Mouse (Mus musculus) forebrain, embryonic 10.5 days (tissue): ENCODE data around the gene Mettl14. TPM values are rescaled to one million over a fixed set of nuclear protein-coding genes. Genes with fewer than 3 reads are reported as not detected.
"Not testable (repeated sequence)": the region's sequence is repeated elsewhere in the genome, so short reads cannot be mapped to it uniquely, and the experiment has no call there.

ENCODE experiments used
- DNase-seq: peaks from one replicate; pipeline ENCODE4 v3.0.0-alpha.2; 2017; ENCODE audit warnings: low spot score; ENCODE audit errors: extremely low spot score
- H3K27ac ChIP-seq: fragments of 300-500 bp; sonication (generic); 2 replicates; pipeline ENCODE4 v1.5.1; 2016; ENCODE audit warnings: mild to moderate bottlenecking
- H3K27me3 ChIP-seq: fragments of 300-500 bp; sonication (generic); 2 replicates; pipeline ENCODE4 v1.6.1; 2016; ENCODE audit warnings: mild to moderate bottlenecking; ENCODE audit not compliant: poor library complexity, severe bottlenecking
- H3K36me3 ChIP-seq: fragments of 300-500 bp; sonication (generic); replicated peaks from 2 replicates; pipeline ENCODE4 v1.6.1; 2016; ENCODE audit warnings: mild to moderate bottlenecking, moderate library complexity
- H3K4me1 ChIP-seq: fragments of 300-500 bp; sonication (generic); 2 replicates; pipeline ENCODE4 v1.6.1; 2016
- H3K4me3 ChIP-seq: fragments of 300-500 bp; sonication (generic); 2 replicates; pipeline ENCODE4 v1.5.1; 2016; ENCODE audit warnings: mild to moderate bottlenecking, moderate library complexity
- H3K9me3 ChIP-seq: fragments of 300-500 bp; sonication (generic); 2 replicates; pipeline ENCODE4 v1.6.1; 2016; ENCODE audit warnings: mild to moderate bottlenecking, moderate library complexity
- WGBS: fragments of 180-500 bp; shearing (Covaris S2); methylation state at CpG from one replicate; pipeline ENCODE4 v1.1.7; 2016; 5-methylcytosine and 5-hydroxymethylcytosine counted together
- polyA plus RNA-seq: library from polyadenylated mRNA; unstranded; fragments of >200 nt; fragmentation: Nextera tagmentation; extraction: Ambion mirVana; gene quantifications from 2 replicates; pipeline ENCODE4 v1.2.1, GENCODE M21; 2016

Gene Mettl14
- polyA plus RNA-seq, 1 experiment from 2014 or later, result 37.1 TPM

DNA sequence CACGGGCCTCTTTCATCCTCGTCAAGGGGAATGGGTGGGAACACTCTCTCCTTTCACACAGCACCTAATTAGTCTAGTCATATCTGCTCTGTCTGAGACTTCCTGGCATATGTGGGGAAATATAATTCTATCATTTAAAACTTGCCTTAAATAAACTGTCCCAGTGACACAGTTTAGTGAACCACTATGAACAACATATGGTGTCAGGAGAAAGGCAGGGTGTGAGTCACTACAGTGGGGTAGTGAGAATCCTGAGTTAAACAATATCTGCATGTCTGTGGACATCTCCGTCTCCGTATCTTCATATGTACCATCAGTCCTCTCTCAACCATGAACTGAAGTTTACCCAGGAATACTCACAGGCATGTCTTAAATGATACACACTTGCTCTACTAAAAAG, 5.3 kb upstream of the Mettl14 start:
- no peak overlapping the region for H3K4me3 ChIP-seq
- H3K9me3 ChIP-seq, result no peaks in the 10 kb centered on the region
- H3K4me1 ChIP-seq, result no peaks in the 10 kb centered on the region
- no peaks in the 10 kb centered on the region for H3K27me3 ChIP-seq
- H3K27ac ChIP-seq, result no peak overlapping the region
- WGBS, result 82% methylated on average over 4 of the region's 4 CpGs
- no peaks in the 10 kb centered on the region for H3K36me3 ChIP-seq
- no peak for DNase-seq

DNA sequence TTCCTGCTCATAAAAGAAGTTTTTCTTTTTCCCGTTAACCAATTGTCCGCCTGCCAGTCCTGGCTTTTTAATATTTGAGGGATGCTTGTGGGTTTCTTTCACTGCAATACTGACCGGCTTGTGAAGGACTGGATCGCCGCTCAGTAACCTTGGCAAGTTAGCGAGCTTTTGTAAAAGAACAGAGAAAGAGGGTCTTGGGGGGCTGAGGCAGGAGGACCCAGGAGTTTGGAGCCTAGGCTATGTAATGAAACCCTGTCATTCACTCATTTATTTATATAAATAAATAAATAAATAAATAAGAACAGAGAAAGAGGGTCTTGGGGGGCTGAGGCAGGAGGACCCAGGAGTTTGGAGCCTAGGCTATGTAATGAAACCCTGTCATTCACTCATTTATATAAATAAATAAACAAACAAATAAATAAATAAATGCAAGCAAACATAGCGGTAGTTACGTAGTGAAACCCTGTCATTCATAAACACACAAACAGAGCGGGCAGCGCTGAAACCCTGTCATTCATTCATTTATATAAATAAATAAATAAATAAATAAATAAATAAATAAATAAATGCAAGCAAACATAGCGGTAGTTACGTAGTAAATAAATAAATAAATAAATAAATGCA, 361 bp upstream of the Mettl14 start:
- H3K4me1 ChIP-seq, result peaks cover 18% of the 10 kb centered on the region
- H3K36me3 ChIP-seq, H3K27me3 ChIP-seq, H3K9me3 ChIP-seq, DNase-seq: not testable (repeated sequence)
- peak overlapping the region; percentile 80 for H3K4me3 ChIP-seq
- WGBS, result 16% methylated on average over 12 of the region's 12 CpGs
- H3K27ac ChIP-seq, result peak overlapping the region; percentile 96

DNA sequence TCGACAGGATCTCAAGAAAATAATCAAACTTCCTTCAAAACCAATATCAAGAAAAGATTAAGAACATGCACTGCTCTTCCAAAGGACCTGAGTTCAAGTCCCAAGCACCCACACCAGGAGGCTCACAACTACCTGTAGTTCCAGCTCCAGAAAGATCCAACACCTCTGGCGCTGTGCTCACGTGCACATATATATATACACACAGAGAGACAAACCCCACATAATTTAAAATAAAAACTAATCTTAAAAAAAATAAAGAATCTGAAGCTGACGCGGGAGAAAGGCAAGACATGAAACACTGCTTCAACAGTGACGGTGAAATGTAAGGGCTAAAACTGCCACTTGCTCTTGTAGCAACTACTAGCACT, 806 bp downstream of the Mettl14 start:
- H3K9me3 ChIP-seq, result no peaks in the 10 kb centered on the region
- 14% methylated on average over 6 of the region's 6 CpGs for WGBS
- peak overlapping the region; percentile 96 for H3K27ac ChIP-seq
- H3K4me3 ChIP-seq, result peak overlapping the region; percentile 80
- no peaks in the 10 kb centered on the region for H3K27me3 ChIP-seq
- no peak for DNase-seq
- H3K4me1 ChIP-seq, result peaks cover 18% of the 10 kb centered on the region
- H3K36me3 ChIP-seq, result peaks cover 19% of the 10 kb centered on the region

DNA sequence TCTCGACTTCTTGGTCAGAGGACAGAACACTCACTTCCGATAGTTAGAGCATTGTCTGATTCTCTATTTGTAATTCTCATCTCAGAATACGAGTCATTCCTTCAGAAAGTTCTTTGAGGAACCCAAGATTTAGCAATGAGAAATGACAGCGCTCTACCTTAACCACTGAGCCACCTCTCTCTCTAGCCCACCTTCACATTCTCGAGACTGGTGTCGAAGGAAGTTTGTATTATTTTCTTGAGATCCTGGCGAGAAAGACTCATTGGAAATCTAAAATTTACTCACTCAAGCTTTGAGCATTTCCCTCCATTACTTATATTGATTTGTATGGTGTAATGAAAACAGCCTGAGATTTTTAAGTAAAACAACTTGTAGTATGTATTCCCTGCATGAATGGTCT, 1.5 kb downstream of the Mettl14 start:
- DNase-seq, result no peak
- Histone ChIP-seq H3K4me3 (peak overlapping the region; percentile 80), H3K4me1 (peaks cover 18% of the 10 kb centered on the region), H3K36me3 (peaks cover 26% of the 10 kb centered on the region), H3K27me3 (no peaks in the 10 kb centered on the region), H3K27ac (no peak overlapping the region), H3K9me3 (no peaks in the 10 kb centered on the region)
- 93% methylated on average over 7 of the region's 7 CpGs for WGBS

DNA sequence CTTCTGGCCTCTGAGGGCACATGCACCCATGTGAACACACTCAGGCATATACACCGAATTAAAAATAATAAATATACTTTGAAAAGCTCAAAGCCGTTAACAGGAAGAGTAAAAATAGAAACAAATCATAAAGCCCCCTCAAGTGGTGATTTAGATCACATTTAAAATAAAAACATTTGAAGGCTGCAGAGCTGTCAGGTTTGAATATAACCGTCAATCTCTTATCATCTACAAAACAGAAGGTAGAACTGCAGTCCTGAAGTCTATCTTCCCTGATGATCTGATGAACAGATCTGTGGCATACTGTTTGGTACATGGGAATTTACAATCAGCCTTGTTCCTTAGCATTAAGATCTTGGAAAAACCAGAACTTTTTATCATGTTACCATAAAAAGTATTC, 9.3 kb downstream of the Mettl14 start:
- H3K4me3 ChIP-seq, result no peak overlapping the region
- no peaks in the 10 kb centered on the region for H3K27me3 ChIP-seq
- DNase-seq, result no peak
- 96% methylated on average over 3 of the region's 3 CpGs for WGBS
- no peaks in the 10 kb centered on the region for H3K9me3 ChIP-seq
- no peaks in the 10 kb centered on the region for H3K4me1 ChIP-seq
- peaks cover 78% of the 10 kb centered on the region for H3K36me3 ChIP-seq
- no peak overlapping the region for H3K27ac ChIP-seq

DNA sequence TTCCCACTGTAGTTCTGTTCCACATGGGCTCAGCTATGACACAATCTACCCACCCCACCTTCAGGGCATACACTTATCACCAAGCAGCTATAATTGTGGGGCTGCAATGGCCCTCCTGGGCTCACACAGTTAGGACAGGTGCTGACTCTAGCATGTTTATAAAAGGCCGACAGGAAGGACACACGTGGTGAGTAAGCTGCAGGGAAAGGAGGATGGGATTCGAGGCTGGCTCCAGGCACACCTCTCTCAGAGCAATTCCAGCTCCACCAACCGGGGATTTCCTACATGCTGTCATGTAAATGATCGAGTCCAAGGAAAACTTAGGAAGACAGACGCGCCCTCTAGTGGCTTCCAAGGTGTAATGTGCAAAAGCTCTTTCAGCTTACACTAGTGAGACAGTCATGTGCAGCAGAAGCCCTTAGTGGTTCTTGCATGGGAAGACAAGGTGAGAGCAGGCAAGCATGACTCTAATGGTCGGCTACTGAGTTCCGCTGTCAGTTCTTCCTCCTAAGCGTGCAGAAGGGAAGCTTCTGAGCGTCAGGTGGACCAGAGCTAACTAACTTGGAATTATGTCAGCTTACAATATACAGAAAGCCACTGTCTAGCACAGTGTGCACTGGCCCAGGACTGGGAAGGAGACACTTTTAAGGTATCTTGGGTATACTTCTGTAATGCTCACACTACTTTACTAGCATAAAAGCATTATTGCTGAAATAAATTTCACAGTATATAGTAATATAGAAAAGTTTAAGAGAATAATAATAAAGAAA, 14.0 kb downstream of the Mettl14 start:
- peaks cover 83% of the 10 kb centered on the region for H3K36me3 ChIP-seq
- WGBS, result 40% methylated on average over 11 of the region's 11 CpGs

DNA sequence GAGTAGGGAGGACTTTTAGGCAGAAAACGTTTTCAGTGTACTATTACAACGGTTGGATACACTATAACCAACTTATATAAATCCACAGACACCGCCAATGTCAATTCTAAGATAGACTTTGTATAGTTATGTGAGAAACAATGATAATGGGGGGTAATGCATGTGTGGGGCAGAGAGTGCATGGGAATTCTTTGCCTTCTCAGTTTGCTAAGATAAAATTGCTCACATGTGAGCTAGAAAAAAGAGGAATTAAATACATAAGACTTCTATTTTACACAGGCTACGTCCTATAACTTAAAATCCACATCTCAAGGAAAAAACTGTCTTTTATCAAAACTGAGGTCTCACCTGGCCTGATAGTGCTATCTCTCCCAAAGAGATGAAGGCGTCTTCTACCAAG, 15.0 kb downstream of the Mettl14 start:
- peaks cover 82% of the 10 kb centered on the region for H3K36me3 ChIP-seq
- DNase-seq, result no peak

More for the DNA sequence above, 14.0 kb downstream of the Mettl14 start:
- peak; percentile 61 for DNase-seq
- Histone ChIP-seq H3K27me3 (no peaks in the 10 kb centered on the region), H3K4me3 (no peak overlapping the region), H3K9me3 (no peaks in the 10 kb centered on the region), H3K27ac (no peak overlapping the region), H3K4me1 (no peaks in the 10 kb centered on the region)

DNA sequence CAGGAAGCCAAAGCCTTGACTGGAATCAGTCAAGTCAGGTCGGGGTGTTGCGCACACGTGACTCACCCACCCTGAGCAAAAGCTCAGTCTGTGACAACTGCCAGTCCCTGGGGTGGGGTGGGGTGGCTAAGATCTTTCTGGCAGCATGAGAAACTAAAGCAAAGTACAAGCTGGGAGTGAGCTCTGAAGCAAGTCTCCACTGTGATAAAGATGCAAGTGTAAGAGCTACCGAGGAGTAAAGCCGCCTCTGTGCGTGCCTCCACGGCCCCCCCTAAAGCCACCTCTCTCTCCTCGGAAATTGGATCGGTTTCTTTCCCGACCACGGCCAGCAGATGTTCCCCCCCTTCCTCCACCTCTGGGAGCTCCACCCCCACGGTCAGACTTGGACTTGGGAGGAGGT, 16.7 kb downstream of the Mettl14 start:
- no peaks in the 10 kb centered on the region for H3K9me3 ChIP-seq
- no peak overlapping the region for H3K4me3 ChIP-seq
- 92% methylated on average over 12 of the region's 12 CpGs for WGBS
- H3K36me3 ChIP-seq, result peaks cover 80% of the 10 kb centered on the region
- no peak overlapping the region for H3K27ac ChIP-seq
- H3K27me3 ChIP-seq, result no peaks in the 10 kb centered on the region
- H3K4me1 ChIP-seq, result no peaks in the 10 kb centered on the region
- no peak for DNase-seq

More for the DNA sequence above, 15.0 kb downstream of the Mettl14 start:
- no peak overlapping the region for H3K4me3 ChIP-seq
- no peaks in the 10 kb centered on the region for H3K9me3 ChIP-seq
- 93% methylated on average over 5 of the region's 5 CpGs for WGBS
- no peaks in the 10 kb centered on the region for H3K4me1 ChIP-seq
- H3K27me3 ChIP-seq, result no peaks in the 10 kb centered on the region
- H3K27ac ChIP-seq, result no peak overlapping the region

DNA sequence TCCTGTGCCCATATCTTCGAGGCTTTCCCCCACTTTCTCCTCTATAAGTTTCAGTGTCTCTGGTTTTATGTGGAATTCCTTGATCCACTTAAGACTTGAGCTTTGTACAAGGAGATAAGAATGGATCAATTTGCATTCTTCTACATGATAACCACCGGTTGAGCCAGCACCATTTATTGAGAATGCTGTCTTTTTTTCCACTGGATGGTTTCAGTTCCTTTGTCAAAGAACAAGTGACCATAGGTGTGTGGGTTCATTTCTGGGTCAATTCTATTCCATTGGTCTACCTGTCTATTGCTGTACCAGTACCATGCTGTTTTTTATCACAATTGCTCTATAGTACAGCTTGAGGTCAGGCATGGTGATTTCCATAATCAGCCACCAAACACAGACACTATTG, 19.1 kb downstream of the Mettl14 start:
- not testable (repeated sequence) for H3K4me3 ChIP-seq, H3K27ac ChIP-seq, H3K27me3 ChIP-seq, DNase-seq, H3K4me1 ChIP-seq, H3K9me3 ChIP-seq
- peaks cover 74% of the 10 kb centered on the region for H3K36me3 ChIP-seq
- WGBS, result 90% methylated on average over 2 of the region's 2 CpGs

DNA sequence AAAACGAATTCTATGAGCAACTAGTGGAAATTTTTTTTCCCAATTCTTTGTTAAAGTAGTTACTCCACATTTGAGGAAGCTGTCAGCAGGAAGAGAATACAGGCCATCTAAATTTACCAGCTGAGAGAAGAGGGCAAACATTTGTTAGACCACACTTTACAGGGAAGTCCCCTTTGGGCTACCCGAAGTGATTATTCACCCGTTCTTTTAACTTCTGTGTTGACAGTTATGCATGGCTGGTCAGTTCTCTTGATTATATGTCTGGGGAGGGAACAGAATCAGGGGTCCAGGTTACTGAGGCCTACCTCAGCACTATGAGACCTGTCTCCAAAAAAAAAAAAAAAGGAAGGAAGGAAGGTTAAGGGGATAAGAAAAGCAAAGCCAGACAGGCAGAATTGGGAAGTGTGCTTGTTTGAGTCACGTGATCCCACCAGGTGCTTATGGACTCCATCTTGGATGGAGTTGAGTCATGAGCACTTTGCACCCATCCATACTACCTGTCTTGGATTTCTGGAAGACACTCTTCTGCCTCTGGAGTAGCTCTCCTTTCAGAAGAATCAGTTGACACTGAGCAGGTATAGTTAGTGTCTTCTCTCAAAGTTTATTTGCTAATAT, 29.4 kb downstream of the Mettl14 start:
- Histone ChIP-seq H3K4me3 (no peak overlapping the region), H3K27me3 (no peaks in the 10 kb centered on the region), H3K27ac (no peak overlapping the region), H3K4me1 (no peaks in the 10 kb centered on the region), H3K36me3 (peaks cover 3% of the 10 kb centered on the region), H3K9me3 (no peaks in the 10 kb centered on the region)
- DNase-seq, result no peak
- 86% methylated on average over 4 of the region's 4 CpGs for WGBS

DNA sequence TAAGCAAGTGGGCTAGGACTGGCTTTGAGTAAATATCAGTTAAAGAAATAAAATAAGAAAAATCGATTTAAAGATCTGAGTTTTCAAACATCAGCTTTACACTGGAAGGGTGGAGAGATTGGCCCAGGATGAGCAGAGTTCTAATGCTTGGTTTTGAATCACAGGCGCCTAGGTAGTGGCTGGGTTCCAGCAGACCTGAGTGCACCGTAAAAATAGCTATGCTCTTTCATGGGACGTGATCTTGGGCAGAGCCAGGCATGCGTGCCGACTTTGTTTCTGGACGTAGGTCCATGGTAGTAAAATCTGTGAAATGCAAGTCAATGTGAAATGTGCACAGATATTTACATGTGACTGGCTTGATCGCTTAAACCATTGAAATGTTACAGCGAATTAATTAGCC, 31.5 kb downstream of the Mettl14 start:
- no peaks in the 10 kb centered on the region for H3K36me3 ChIP-seq
- no peaks in the 10 kb centered on the region for H3K4me1 ChIP-seq
- DNase-seq, result no peak
- no peaks in the 10 kb centered on the region for H3K27me3 ChIP-seq
- 92% methylated on average over 9 of the region's 9 CpGs for WGBS
- no peaks in the 10 kb centered on the region for H3K9me3 ChIP-seq
- no peak overlapping the region for H3K4me3 ChIP-seq
- H3K27ac ChIP-seq, result no peak overlapping the region

DNA sequence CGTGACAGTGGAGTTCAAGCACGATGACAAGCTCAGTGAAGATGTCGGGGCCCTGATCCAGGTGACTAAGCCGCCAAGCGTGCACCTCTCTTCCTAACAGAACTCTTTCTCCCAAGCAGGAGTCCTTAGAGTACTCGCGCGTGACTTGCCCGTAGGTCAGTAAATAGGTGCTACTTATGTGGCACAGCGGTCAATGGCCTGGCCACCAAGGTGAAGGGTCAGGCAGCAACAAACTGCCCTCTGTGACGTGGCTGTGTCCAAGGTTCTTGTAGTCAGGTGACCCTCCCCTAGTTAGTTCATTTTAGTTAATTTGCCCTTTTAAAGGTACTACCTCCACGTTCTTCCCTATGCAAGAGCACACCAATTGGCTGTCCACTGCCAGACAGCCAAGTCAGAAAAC, 32.2 kb downstream of the Mettl14 start:
- H3K4me1 ChIP-seq, result no peaks in the 10 kb centered on the region
- 93% methylated on average over 12 of the region's 12 CpGs for WGBS
- DNase-seq, result no peak
- no peak overlapping the region for H3K4me3 ChIP-seq
- no peaks in the 10 kb centered on the region for H3K9me3 ChIP-seq
- H3K27me3 ChIP-seq, result no peaks in the 10 kb centered on the region
- H3K27ac ChIP-seq, result no peak overlapping the region
- no peaks in the 10 kb centered on the region for H3K36me3 ChIP-seq

DNA sequence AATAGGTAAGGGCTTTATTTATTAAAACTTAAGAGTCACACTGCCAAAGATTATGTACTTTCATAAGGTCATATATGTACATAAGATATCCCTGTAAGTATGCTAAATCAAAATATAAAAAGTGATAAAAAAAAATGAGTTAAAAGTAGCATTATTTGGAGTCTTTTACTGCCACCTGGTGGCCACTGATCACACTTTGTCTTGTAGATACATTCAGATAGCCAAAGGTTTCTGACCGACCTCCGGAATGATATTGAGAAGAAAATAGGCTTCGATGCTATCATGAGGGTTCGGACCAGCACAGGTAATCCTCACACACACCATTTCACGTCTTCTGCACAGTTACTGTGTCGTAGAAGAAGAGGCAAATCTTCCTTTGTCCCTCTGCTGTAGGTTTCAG, 32.7 kb downstream of the Mettl14 start:
- Histone ChIP-seq H3K27ac (no peak overlapping the region), H3K36me3 (no peaks in the 10 kb centered on the region), H3K9me3 (no peaks in the 10 kb centered on the region), H3K27me3 (no peaks in the 10 kb centered on the region), H3K4me1 (no peaks in the 10 kb centered on the region), H3K4me3 (no peak overlapping the region)
- WGBS, result 78% methylated on average over 6 of the region's 6 CpGs
- DNase-seq, result no peak
